Mouse (Mus musculus): ENCODE data around the gene Glis3.

- TF ChIP-seq CTCF (IDR thresholded peaks at IDR 0.05; ENCODE audit: insufficient read depth, low read length) (no peak), POLR2A (IDR thresholded peaks at IDR 0.05; ENCODE audit: borderline replicate concordance, extremely low read depth, low read depth, low read length) (no peak)
These were observed 31.0 kb downstream of the Glis3 start for GRCm38 (mm10) chr19:28648881-28649280.

Measured in lung, adult 2 months (tissue).